Mouse (Mus musculus) brain, embryonic 14.5 days (tissue): ENCODE measurements around the gene Btn2a2.

Experiments used
- CTCF ChIP-seq: fragments of 200-500 bp; IDR thresholded peaks from 2 replicates; pipeline ENCODE4 v1.5.1; 2012; ENCODE audit warnings: inconsistent platforms, mild to moderate bottlenecking, moderate library complexity, borderline replicate concordance; ENCODE audit not compliant: insufficient read depth, insufficient read length; ENCODE audit errors: extremely low read depth
- POLR2A ChIP-seq: fragments of 200-500 bp; IDR thresholded peaks from 2 replicates; pipeline ENCODE4 v1.6.1; 2012; ENCODE audit warnings: mild to moderate bottlenecking, inconsistent platforms, borderline replicate concordance; ENCODE audit not compliant: poor library complexity, insufficient read depth, insufficient read length, severe bottlenecking; ENCODE audit errors: extremely low read depth

- TF ChIP-seq POLR2A (no peak), CTCF (no peak)
Observed at GRCm38 (mm10) chr13:23436231-23436661, 52.4 kb downstream of the Btn2a2 start.
